Mouse (Mus musculus) kidney, postnatal 25 days (tissue): ENCODE results near the gene Fam189b.
"Not testable (repeated sequence)": the region's sequence is repeated elsewhere in the genome, so short reads cannot be mapped to it uniquely, and the experiment has no call there.

Source experiments
- DNase-seq, 2 experiments: peaks; one replicate each; pipeline ENCODE4 v3.0.0; 2021; ENCODE audit warnings: mixed read lengths in 2 of 2

Gene Fam189b

GRCm38 (mm10) chr3:89206695-89207094, 23.8 kb downstream of the Fam189b start:
- DNase-seq = no peak

GRCm38 (mm10) chr3:89208075-89208657, 25.2 kb downstream of the Fam189b start:
- DNase-seq = peak in 1 of 2 experiments; percentile 33

- no peak for DNase-seq
These were observed 25.8 kb downstream of the Fam189b start for GRCm38 (mm10) chr3:89208736-89209135.

- DNase-seq = peak in 1 of 2 experiments; percentile 32
These were observed 26.8 kb downstream of the Fam189b start for GRCm38 (mm10) chr3:89209731-89210130.

- DNase-seq = peak in 1 of 2 experiments; percentile 58
These were observed 27.2 kb downstream of the Fam189b start for GRCm38 (mm10) chr3:89210162-89210561.

DNA sequence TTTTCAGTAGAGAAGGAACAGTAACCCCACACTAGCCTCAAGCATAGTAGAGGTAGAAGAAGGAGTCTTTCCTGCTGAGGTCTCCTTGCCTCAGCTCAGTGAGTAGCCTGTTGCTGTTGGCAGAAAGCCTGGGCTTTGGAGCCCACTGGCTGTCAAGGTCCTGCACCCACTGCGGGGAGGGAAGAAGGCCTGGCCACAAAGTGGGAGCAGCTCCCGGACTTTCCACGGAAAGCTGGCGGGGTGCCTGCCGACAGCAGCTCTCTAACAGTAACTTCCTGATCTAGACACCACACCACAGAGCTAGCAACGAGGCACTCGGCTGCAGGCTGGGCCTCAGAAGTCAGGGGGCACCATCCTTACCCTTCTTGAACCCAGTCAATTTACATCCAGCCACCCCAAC, 27.8 kb downstream of the Fam189b start:
- peak; percentile 61 to 77 for DNase-seq

- DNase-seq = peak; percentile 95 to 96
These were observed 31.0 kb downstream of the Fam189b start for GRCm38 (mm10) chr3:89213803-89214530.

DNA sequence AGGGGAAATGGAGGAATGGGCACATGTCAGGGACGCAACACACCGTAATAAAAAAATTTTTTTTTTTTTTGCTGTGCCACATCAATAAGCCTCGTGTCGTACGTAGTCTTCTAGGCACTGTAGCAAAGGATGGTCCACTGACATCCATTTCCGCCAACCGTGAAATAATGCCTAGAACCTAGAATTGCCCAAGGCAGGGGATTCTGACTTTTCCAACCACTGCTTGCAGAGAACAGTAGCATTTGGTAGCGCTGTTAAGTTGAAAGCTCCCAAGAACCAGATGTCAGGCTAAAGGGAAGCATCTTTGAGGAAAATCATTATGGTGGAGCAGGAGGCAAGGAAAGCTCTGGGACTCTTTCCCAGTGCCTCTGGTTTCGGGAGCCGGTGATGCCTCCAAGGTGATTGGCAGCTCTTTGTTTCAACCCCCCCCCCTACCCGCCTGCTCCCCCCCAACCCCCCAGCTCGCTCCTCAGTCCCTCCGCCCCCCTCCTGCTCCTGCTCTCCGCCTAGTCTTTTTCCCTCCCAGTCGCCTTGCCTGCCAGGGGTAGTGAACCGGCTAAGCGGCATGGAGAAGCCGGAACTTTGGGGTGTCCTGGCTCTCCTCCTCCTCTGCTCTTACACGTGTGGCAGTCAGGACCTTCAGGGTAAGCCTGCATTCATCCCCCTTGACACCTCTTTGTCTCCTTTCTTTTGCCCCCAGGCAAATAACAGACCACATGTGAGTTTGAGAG, 31.9 kb downstream of the Fam189b start, which contains the start of gene Thbs3:
Gene Thbs3 (plus strand): TSS at position 500 of the 731 bp plus-strand sequence.
- DNase-seq = no peak

- peak; percentile 88 to 93 for DNase-seq
These were observed 32.9 kb downstream of the Fam189b start for GRCm38 (mm10) chr3:89215853-89216252.

- not testable (repeated sequence) for DNase-seq
These were observed 33.5 kb downstream of the Fam189b start for GRCm38 (mm10) chr3:89216407-89216806.

GRCm38 (mm10) chr3:89218271-89218670, 35.3 kb downstream of the Fam189b start:
- DNase-seq = no peak

GRCm38 (mm10) chr3:89219546-89219945, 36.6 kb downstream of the Fam189b start:
- DNase-seq = no peak

GRCm38 (mm10) chr3:89221167-89221566, 38.2 kb downstream of the Fam189b start:
- DNase-seq = no peak

DNA sequence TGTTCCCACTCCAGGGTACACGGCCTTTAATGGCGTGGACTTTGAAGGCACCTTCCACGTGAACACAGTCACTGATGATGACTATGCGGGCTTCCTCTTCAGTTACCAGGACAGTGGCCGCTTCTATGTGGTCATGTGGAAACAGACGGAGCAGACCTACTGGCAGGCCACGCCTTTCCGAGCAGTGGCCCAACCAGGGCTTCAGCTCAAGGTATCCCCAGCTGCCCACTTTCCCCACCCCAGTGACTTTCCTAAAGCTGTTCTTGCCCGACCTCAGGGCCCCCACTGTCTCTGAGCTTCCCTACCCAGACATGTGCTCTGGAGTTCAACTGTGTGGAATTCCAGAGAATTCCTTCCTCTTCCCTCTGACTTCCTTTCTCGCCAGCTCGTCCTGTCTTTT, 41.9 kb downstream of the Fam189b start:
- DNase-seq = peak in 1 of 2 experiments; percentile 36

GRCm38 (mm10) chr3:89225321-89225815, 42.4 kb downstream of the Fam189b start:
- DNase-seq = peak in 1 of 2 experiments; percentile 28

DNA sequence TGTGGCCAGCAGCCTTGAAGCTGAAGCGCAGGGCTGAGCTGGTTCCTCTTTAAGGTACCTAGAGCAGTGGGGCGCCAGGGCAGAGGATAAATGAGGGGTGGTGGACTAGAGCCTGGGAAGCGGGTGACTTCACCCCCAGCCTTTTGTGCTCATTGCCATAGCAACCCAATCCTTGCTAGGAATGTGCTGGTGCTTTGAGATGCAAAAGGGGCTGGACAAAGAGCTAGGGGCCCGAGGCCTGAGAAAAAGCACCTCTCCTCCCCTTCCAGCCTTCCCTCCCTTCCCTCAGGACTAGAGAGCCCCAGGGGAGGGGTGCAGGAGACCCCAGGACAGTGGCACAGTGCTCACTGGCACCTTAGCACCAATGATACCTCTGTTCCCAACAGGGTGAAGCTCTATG, 43.0 kb downstream of the Fam189b start:
- DNase-seq = peak in 1 of 2 experiments; percentile 24

DNA sequence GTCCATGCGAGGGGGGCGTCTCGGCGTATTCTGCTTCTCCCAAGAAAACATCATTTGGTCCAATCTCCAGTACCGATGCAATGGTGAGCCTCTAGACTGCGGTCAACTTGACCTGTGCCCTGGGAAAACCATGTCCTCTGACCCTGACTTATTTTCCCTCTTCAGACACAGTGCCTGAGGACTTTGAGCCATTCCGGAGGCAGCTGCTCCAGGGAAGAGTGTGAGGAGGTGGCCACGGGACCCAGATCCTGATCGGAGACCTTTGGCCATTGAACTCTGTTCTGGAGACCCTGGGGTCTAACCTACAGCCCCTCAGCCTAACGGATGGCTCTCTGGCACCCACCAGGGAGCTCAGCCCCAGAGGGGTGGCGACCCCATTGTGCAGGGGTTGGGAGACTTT, 43.4 kb downstream of the Fam189b start:
- DNase-seq = peak in 1 of 2 experiments; percentile 46

- DNase-seq = peak in 1 of 2 experiments; percentile 33
These were observed 44.0 kb downstream of the Fam189b start, which contains the start of gene Mtx1 for GRCm38 (mm10) chr3:89226900-89227299. Mtx1 (minus strand) TSS chr3:89227088.

DNA sequence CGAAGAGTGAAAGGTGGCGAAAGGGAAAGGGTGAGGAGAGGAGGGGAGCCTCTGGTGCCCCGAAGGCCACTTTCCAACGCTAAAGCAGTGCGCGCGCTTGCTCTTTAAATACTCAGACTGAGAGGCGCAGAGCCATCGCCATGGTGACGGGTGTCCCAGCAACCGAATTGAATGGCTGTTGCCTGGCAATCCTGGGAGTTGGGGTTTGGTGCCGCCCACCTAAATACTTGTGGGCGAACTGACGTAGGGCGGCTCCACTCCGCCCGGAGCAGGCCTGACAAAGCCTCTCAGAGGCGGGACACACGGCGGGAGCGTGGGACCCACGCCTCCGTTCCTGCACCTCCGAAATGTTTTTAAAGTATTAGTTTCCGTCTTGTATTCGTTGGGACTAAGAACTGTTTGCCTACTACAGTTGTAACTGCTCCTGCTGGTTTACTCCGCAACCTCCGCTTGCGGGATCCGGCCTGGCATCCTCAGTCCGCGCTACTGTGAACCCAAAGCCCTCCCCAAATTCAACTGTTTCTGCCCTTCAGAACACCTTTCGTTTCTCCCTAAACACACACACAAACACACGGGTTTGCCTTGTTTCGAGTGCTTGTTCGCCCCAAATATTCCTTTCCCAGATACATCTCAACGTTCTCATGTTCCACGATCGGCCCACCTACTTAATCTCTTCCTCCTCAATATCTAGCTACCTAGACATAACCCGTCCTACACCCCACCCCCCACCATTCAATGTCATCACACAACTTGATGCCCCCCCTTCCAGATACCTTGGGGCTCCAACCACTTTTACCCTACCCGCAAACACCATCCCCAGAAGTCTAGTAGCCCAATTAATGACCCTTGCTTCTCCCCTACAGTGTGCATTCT, 44.6 kb downstream of the Fam189b start:
- peak; percentile 90 to 95 for DNase-seq

- peak; percentile 92 to 94 for DNase-seq
These were observed 45.2 kb downstream of the Fam189b start for GRCm38 (mm10) chr3:89228180-89228549.

DNA sequence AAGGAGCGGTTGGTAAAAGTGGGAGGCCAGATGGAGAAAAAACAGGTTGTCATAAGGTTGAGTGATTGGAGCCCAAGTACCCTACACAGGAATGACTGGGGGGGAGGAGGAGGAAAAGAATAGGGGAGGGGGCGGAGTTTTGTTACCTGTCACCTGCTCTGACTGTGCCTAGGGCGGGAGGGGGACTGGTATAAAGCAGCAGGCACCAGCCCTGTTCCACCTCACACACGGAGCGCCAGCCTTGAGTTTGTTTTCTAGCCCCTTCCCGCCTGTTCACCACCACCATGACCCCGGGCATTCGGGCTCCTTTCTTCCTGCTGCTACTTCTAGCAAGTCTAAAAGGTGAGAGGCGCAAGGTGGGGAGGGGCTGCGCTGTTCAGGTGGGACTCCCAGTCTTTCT, 45.9 kb downstream of the Fam189b start, which contains the start of gene Muc1:
Gene Muc1 (plus strand): TSS at position 222 of the 400 bp plus-strand sequence.
- peak; percentile 52 to 77 for DNase-seq

- no peak for DNase-seq
These were observed 46.3 kb downstream of the Fam189b start for GRCm38 (mm10) chr3:89229276-89229675.
